Mouse (Mus musculus): ENCODE results near the gene Crybg2. TPM values are rescaled to one million over a fixed set of nuclear protein-coding genes. Genes with fewer than 3 reads are reported as not detected.

Crybg2 gene
- polyA plus RNA-seq, 1 experiment, result 5.7 TPM

GRCm38 (mm10) chr4:134017201-134017865, 43.3 kb upstream of the Crybg2 start:
- DNase-seq, result no peak
- H3K27me3 ChIP-seq (ENCODE audit: control insufficient read depth, insufficient read depth, low read length), result peaks cover 17% of the 10 kb centered on the region
- no peak overlapping the region for H3K4me3 ChIP-seq (ENCODE audit: control insufficient read depth, insufficient read depth, low read length)

GRCm38 (mm10) chr4:134018038-134018778, 42.4 kb upstream of the Crybg2 start:
- H3K27ac ChIP-seq (ENCODE audit: control insufficient read depth, insufficient read depth, low read length), result no peak overlapping the region
- DNase-seq, result no peak
- WGBS, result 1% methylated on average over 46 of the region's 46 CpGs
- no peaks in the 10 kb centered on the region for H3K36me3 ChIP-seq (ENCODE audit: control insufficient read depth, insufficient read depth, low read length)
- H3K27me3 ChIP-seq (ENCODE audit: control insufficient read depth, insufficient read depth, low read length), result peaks cover 17% of the 10 kb centered on the region
- H3K4me3 ChIP-seq (ENCODE audit: control insufficient read depth, insufficient read depth, low read length), result no peak overlapping the region
- no peaks in the 10 kb centered on the region for H3K4me1 ChIP-seq (replicated peaks; ENCODE audit: control insufficient read depth, insufficient read depth, low read length)
- TF ChIP-seq CTCF (IDR thresholded peaks at IDR 0.05; ENCODE audit: borderline replicate concordance, control insufficient read depth, extremely low read depth, insufficient read depth, low read length, poor library complexity), result no peak
- TF ChIP-seq POLR2A (IDR thresholded peaks at IDR 0.05; ENCODE audit: control insufficient read depth, extremely low read depth, insufficient read depth, low read length, poor library complexity), result no peak

More at GRCm38 (mm10) chr4:134017201-134017865, 43.3 kb upstream of the Crybg2 start:
- Histone ChIP-seq H3K36me3 (ENCODE audit: control insufficient read depth, insufficient read depth, low read length) (no peaks in the 10 kb centered on the region), H3K4me1 (replicated peaks; ENCODE audit: control insufficient read depth, insufficient read depth, low read length) (no peaks in the 10 kb centered on the region), H3K27ac (ENCODE audit: control insufficient read depth, insufficient read depth, low read length) (no peak overlapping the region)
- TF ChIP-seq POLR2A (IDR thresholded peaks at IDR 0.05; ENCODE audit: control insufficient read depth, extremely low read depth, insufficient read depth, low read length, poor library complexity), result no peak
- peak; percentile 14; the same call in 1 of the 2 replicates for TF ChIP-seq CTCF (IDR thresholded peaks at IDR 0.05; ENCODE audit: borderline replicate concordance, control insufficient read depth, extremely low read depth, insufficient read depth, low read length, poor library complexity)
- 9% methylated on average over 21 of the region's 21 CpGs for WGBS

- Histone ChIP-seq H3K27ac (ENCODE audit: control insufficient read depth, insufficient read depth, low read length) (no peak within 1 kb of the TSS), H3K27me3 (ENCODE audit: control insufficient read depth, insufficient read depth, low read length) (peaks cover 17% of the 10 kb centered on the region), H3K36me3 (ENCODE audit: control insufficient read depth, insufficient read depth, low read length) (no peaks in the 10 kb centered on the region), H3K4me1 (replicated peaks; ENCODE audit: control insufficient read depth, insufficient read depth, low read length) (no peaks in the 10 kb centered on the region), H3K4me3 (ENCODE audit: control insufficient read depth, insufficient read depth, low read length) (no peak within 1 kb of the TSS)
- TF ChIP-seq CTCF (IDR thresholded peaks at IDR 0.05; ENCODE audit: borderline replicate concordance, control insufficient read depth, extremely low read depth, insufficient read depth, low read length, poor library complexity) (no peak), POLR2A (IDR thresholded peaks at IDR 0.05; ENCODE audit: control insufficient read depth, extremely low read depth, insufficient read depth, low read length, poor library complexity) (no peak)
- 6% methylated on average over 9 of the region's 9 CpGs for WGBS
- DNase-seq, result no peak
These were observed 41.9 kb upstream of the Crybg2 start, which contains the start of gene Lin28a for GRCm38 (mm10) chr4:134018779-134019145. Gene Lin28a, minus strand, starts transcription at chr4:134018841.

GRCm38 (mm10) chr4:134019210-134019609, 41.4 kb upstream of the Crybg2 start:
- no peak overlapping the region for H3K27ac ChIP-seq (ENCODE audit: control insufficient read depth, insufficient read depth, low read length)
- H3K4me3 ChIP-seq (ENCODE audit: control insufficient read depth, insufficient read depth, low read length), result no peak overlapping the region
- DNase-seq, result no peak
- WGBS, result 8% methylated on average over 9 of the region's 10 CpGs
- H3K4me1 ChIP-seq (replicated peaks; ENCODE audit: control insufficient read depth, insufficient read depth, low read length), result no peaks in the 10 kb centered on the region
- no peak for TF ChIP-seq POLR2A (IDR thresholded peaks at IDR 0.05; ENCODE audit: control insufficient read depth, extremely low read depth, insufficient read depth, low read length, poor library complexity)
- no peak for TF ChIP-seq CTCF (IDR thresholded peaks at IDR 0.05; ENCODE audit: borderline replicate concordance, control insufficient read depth, extremely low read depth, insufficient read depth, low read length, poor library complexity)
- no peaks in the 10 kb centered on the region for H3K36me3 ChIP-seq (ENCODE audit: control insufficient read depth, insufficient read depth, low read length)
- H3K27me3 ChIP-seq (ENCODE audit: control insufficient read depth, insufficient read depth, low read length), result peaks cover 17% of the 10 kb centered on the region

GRCm38 (mm10) chr4:134019641-134020351, 40.8 kb upstream of the Crybg2 start:
- no peaks in the 10 kb centered on the region for H3K4me1 ChIP-seq (replicated peaks; ENCODE audit: control insufficient read depth, insufficient read depth, low read length)
- TF ChIP-seq POLR2A (IDR thresholded peaks at IDR 0.05; ENCODE audit: control insufficient read depth, extremely low read depth, insufficient read depth, low read length, poor library complexity) (no peak), CTCF (IDR thresholded peaks at IDR 0.05; ENCODE audit: borderline replicate concordance, control insufficient read depth, extremely low read depth, insufficient read depth, low read length, poor library complexity) (no peak)

GRCm38 (mm10) chr4:134020621-134021020, 40.0 kb upstream of the Crybg2 start:
- Histone ChIP-seq H3K36me3 (ENCODE audit: control insufficient read depth, insufficient read depth, low read length) (no peaks in the 10 kb centered on the region), H3K27me3 (ENCODE audit: control insufficient read depth, insufficient read depth, low read length) (peaks cover 17% of the 10 kb centered on the region), H3K4me3 (ENCODE audit: control insufficient read depth, insufficient read depth, low read length) (no peak overlapping the region), H3K27ac (ENCODE audit: control insufficient read depth, insufficient read depth, low read length) (no peak overlapping the region), H3K4me1 (replicated peaks; ENCODE audit: control insufficient read depth, insufficient read depth, low read length) (no peaks in the 10 kb centered on the region)
- TF ChIP-seq POLR2A (IDR thresholded peaks at IDR 0.05; ENCODE audit: control insufficient read depth, extremely low read depth, insufficient read depth, low read length, poor library complexity) (no peak), CTCF (IDR thresholded peaks at IDR 0.05; ENCODE audit: borderline replicate concordance, control insufficient read depth, extremely low read depth, insufficient read depth, low read length, poor library complexity) (no peak)
- WGBS, result 6% methylated on average over 11 of the region's 11 CpGs
- peak; percentile 73 for DNase-seq

More at GRCm38 (mm10) chr4:134019641-134020351, 40.8 kb upstream of the Crybg2 start:
- Histone ChIP-seq H3K27ac (ENCODE audit: control insufficient read depth, insufficient read depth, low read length) (no peak overlapping the region), H3K27me3 (ENCODE audit: control insufficient read depth, insufficient read depth, low read length) (peaks cover 17% of the 10 kb centered on the region), H3K4me3 (ENCODE audit: control insufficient read depth, insufficient read depth, low read length) (no peak overlapping the region), H3K36me3 (ENCODE audit: control insufficient read depth, insufficient read depth, low read length) (no peaks in the 10 kb centered on the region)
- DNase-seq, result no peak
- 7% methylated on average over 16 of the region's 16 CpGs for WGBS
